Mouse (Mus musculus) bone marrow macrophage, adult 2 months (primary cell): Measurements from ENCODE around the gene Mia2.

Experiments
- CTCF ChIP-seq: IDR thresholded peaks from 2 replicates; pipeline ENCODE4 v1.5.1; 2012; ENCODE audit warnings: low read depth, mild to moderate bottlenecking, low read length, moderate library complexity
- POLR2A ChIP-seq: IDR thresholded peaks from 2 replicates; pipeline ENCODE4 v1.6.1; 2012; ENCODE audit warnings: mild to moderate bottlenecking, low read depth, low read length, borderline replicate concordance

DNA sequence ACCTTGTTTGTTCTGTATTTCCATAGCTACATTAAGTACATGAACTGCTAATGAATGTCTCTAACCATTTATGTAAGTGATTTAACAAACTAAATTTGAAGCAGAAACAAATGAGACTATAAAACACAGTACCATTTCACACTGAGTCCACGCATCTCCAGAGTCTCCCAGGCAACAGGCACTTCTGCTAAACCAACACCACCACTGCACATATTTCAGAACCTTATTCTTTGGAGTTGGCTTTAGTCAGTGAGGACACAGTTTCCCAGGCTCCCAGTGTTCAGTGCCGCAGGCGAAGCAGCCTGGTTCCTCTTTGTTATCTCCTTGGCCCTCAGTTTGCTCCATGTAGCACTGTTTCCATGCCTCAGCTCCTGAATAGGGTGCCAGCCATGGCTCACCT lies 82.2 kb downstream of the Mia2 start:
- TF ChIP-seq CTCF, result no peak
- TF ChIP-seq POLR2A, result no peak
